Mouse (Mus musculus): Measurements from ENCODE around the gene Ucma.

- TF ChIP-seq POLR2A (IDR thresholded peaks at IDR 0.05; ENCODE audit: extremely low read depth, insufficient read depth, low read length) (no peak), CTCF (IDR thresholded peaks at IDR 0.05; ENCODE audit: low read depth, low read length) (no peak)
Observed at GRCm38 (mm10) chr2:5034801-5035200, 58.9 kb downstream of the Ucma start.
